Mouse (Mus musculus) stomach, postnatal 0 days (tissue): ENCODE results near the gene Plscr4. TPM values are rescaled to one million over a fixed set of nuclear protein-coding genes. Genes with fewer than 3 reads are reported as not detected.
A peak's percentile ranks its signal among the peaks of the same experiment; 100 is the strongest.

Experiments used
- ATAC-seq: fragments of 200-750 bp; cut with Nextera tagmentation; 2 replicates; pipeline ENCODE4 v1.8.0; 2017; ENCODE audit not compliant: low FRiP score, low TSS enrichment
- DNase-seq: peaks from one replicate; pipeline ENCODE4 v3.0.0-alpha.2; 2016; ENCODE audit warnings: low spot score
- H3K27ac ChIP-seq: fragments of 300-500 bp; sonication (generic); replicated peaks from 2 replicates; pipeline ENCODE4 v1.5.1; 2014; ENCODE audit warnings: mild to moderate bottlenecking, control low read depth
- H3K27me3 ChIP-seq: fragments of 300-500 bp; sonication (generic); 2 replicates; pipeline ENCODE4 v1.6.1; 2014; ENCODE audit warnings: low read length; ENCODE audit not compliant: control insufficient read depth, insufficient read depth
- H3K36me3 ChIP-seq: fragments of 300-500 bp; sonication (generic); 2 replicates; pipeline ENCODE4 v1.6.1; 2014; ENCODE audit warnings: low read length, mixed read lengths; ENCODE audit not compliant: control insufficient read depth, insufficient read depth
- H3K4me1 ChIP-seq: fragments of 300-500 bp; sonication (generic); replicated peaks from 2 replicates; pipeline ENCODE4 v1.6.1; 2014; ENCODE audit warnings: antibody characterized with exemption; ENCODE audit not compliant: control insufficient read depth, insufficient read depth
- H3K4me2 ChIP-seq: fragments of 300-500 bp; sonication (generic); replicated peaks from 2 replicates; pipeline ENCODE4 v1.6.1; 2014; ENCODE audit warnings: low read depth, mild to moderate bottlenecking, control low read depth, moderate library complexity
- H3K4me3 ChIP-seq: fragments of 300-500 bp; sonication (generic); 2 replicates; pipeline ENCODE4 v1.5.1; 2014; ENCODE audit warnings: low read depth, low read length, control low read depth
- H3K9ac ChIP-seq: fragments of 300-500 bp; sonication (generic); 2 replicates; pipeline ENCODE4 v1.6.1; 2014; ENCODE audit warnings: mild to moderate bottlenecking, low read length, control low read depth, mixed read lengths
- H3K9me3 ChIP-seq: fragments of 300-500 bp; sonication (generic); 2 replicates; pipeline ENCODE4 v1.6.1; 2016; ENCODE audit warnings: low read length; ENCODE audit not compliant: control insufficient read depth
- CTCF ChIP-seq: IDR thresholded peaks from 2 replicates; pipeline ENCODE4 v1.5.1; 2016; ENCODE audit warnings: antibody characterized with exemption, low read depth, mild to moderate bottlenecking, moderate library complexity
- EP300 ChIP-seq: optimal IDR thresholded peaks from 2 replicates; pipeline ENCODE3; 2016; ENCODE audit warnings: antibody characterized with exemption
- WGBS: fragments of 180-500 bp; shearing (Covaris S2); extraction: QIAGEN DNeasy Blood & Tissue Kit; methylation state at CpG from one replicate; pipeline ENCODE4 v1.1.7; 2014; 5-methylcytosine and 5-hydroxymethylcytosine counted together
- polyA plus RNA-seq: library from polyadenylated mRNA; unstranded; fragments of >200 nt; fragmentation: Nextera tagmentation; extraction: Ambion mirVana; gene quantifications from 2 replicates; pipeline ENCODE4 v1.2.1, GENCODE M21; 2015

The Plscr4 gene
- polyA plus RNA-seq, 1 experiment from 2014 or later: 9.2 TPM

GRCm38 (mm10) chr9:92444536-92444935, 12.6 kb upstream of the Plscr4 start:
- no peaks in the 10 kb centered on the region for H3K27me3 ChIP-seq
- H3K4me2 ChIP-seq: no peak overlapping the region
- H3K9me3 ChIP-seq: no peaks in the 10 kb centered on the region
- DNase-seq: no peak
- H3K27ac ChIP-seq: no peak overlapping the region
- no peak overlapping the region for H3K9ac ChIP-seq
- ATAC-seq: no peak
- TF ChIP-seq EP300 (no peak), CTCF (no peak)
- no peaks in the 10 kb centered on the region for H3K36me3 ChIP-seq
- no peaks in the 10 kb centered on the region for H3K4me1 ChIP-seq
- no peak overlapping the region for H3K4me3 ChIP-seq

GRCm38 (mm10) chr9:92456605-92457004, 568 bp upstream of the Plscr4 start:
- Histone ChIP-seq H3K4me1 (no peaks in the 10 kb centered on the region), H3K4me3 (no peak overlapping the region), H3K9ac (no peak overlapping the region), H3K9me3 (no peaks in the 10 kb centered on the region), H3K27ac (no peak overlapping the region), H3K4me2 (no peak overlapping the region), H3K36me3 (no peaks in the 10 kb centered on the region), H3K27me3 (no peaks in the 10 kb centered on the region)
- DNase-seq (no peak), ATAC-seq (no peak)
- WGBS: 75% methylated on average over 3 of the region's 3 CpGs
- TF ChIP-seq EP300: no peak
- TF ChIP-seq CTCF: no peak

GRCm38 (mm10) chr9:92458059-92458402, 858 bp downstream of the Plscr4 start:
- H3K27ac ChIP-seq: peak overlapping the region; percentile 93
- H3K4me1 ChIP-seq: no peaks in the 10 kb centered on the region
- ATAC-seq (no peak; the same call in none of the 2 replicates), DNase-seq (no peak)
- peak overlapping the region; percentile 85 for H3K9ac ChIP-seq
- no peaks in the 10 kb centered on the region for H3K27me3 ChIP-seq
- H3K36me3 ChIP-seq: no peaks in the 10 kb centered on the region
- no peaks in the 10 kb centered on the region for H3K9me3 ChIP-seq
- H3K4me3 ChIP-seq: peak overlapping the region; percentile 76
- TF ChIP-seq CTCF: no peak
- TF ChIP-seq EP300: no peak
- 9% methylated on average over 5 of the region's 5 CpGs for WGBS
- peak overlapping the region; percentile 90 for H3K4me2 ChIP-seq

- no peak overlapping the region for H3K27ac ChIP-seq
These were observed 1.2 kb downstream of the Plscr4 start for GRCm38 (mm10) chr9:92458418-92458817.

GRCm38 (mm10) chr9:92467724-92468123, 10.6 kb downstream of the Plscr4 start:
- DNase-seq: no peak
- Histone ChIP-seq H3K9ac (no peak overlapping the region), H3K9me3 (no peaks in the 10 kb centered on the region), H3K4me3 (no peak overlapping the region), H3K4me2 (no peak overlapping the region), H3K36me3 (no peaks in the 10 kb centered on the region), H3K27me3 (no peaks in the 10 kb centered on the region), H3K4me1 (no peaks in the 10 kb centered on the region), H3K27ac (no peak overlapping the region)
- ATAC-seq: no peak
- TF ChIP-seq EP300 (no peak), CTCF (no peak)
- WGBS: 49% methylated on average over 4 of the region's 4 CpGs

More at GRCm38 (mm10) chr9:92458418-92458817, 1.2 kb downstream of the Plscr4 start:
- Histone ChIP-seq H3K27me3 (no peaks in the 10 kb centered on the region), H3K4me2 (peak overlapping the region; percentile 90), H3K36me3 (no peaks in the 10 kb centered on the region), H3K4me1 (no peaks in the 10 kb centered on the region), H3K4me3 (peak overlapping the region; percentile 76; the same call in 1 of the 2 replicates), H3K9me3 (no peaks in the 10 kb centered on the region), H3K9ac (no peak overlapping the region)
- WGBS: 85% methylated on average over 2 of the region's 2 CpGs
- no peak for ATAC-seq
- TF ChIP-seq EP300: no peak
- TF ChIP-seq CTCF: no peak
- no peak for DNase-seq

GRCm38 (mm10) chr9:92472256-92472855, 15.2 kb downstream of the Plscr4 start:
- DNase-seq (no peak), ATAC-seq (no peak)
- H3K4me3 ChIP-seq: no peak overlapping the region
- H3K4me2 ChIP-seq: no peak overlapping the region
- no peaks in the 10 kb centered on the region for H3K4me1 ChIP-seq
- no peaks in the 10 kb centered on the region for H3K27me3 ChIP-seq
- H3K9me3 ChIP-seq: no peaks in the 10 kb centered on the region
- no peak for TF ChIP-seq CTCF
- TF ChIP-seq EP300: no peak
- H3K9ac ChIP-seq: no peak overlapping the region
- H3K27ac ChIP-seq: no peak overlapping the region
- H3K36me3 ChIP-seq: no peaks in the 10 kb centered on the region; the same call in 1 of the 2 replicates
- WGBS: 67% methylated on average over 5 of the region's 5 CpGs
